Mouse (Mus musculus): Measurements from ENCODE around the gene Slc6a17. TPM values are rescaled to one million over a fixed set of nuclear protein-coding genes. Genes with fewer than 3 reads are reported as not detected.
A peak's percentile ranks its signal among the peaks of the same experiment; 100 is the strongest.

The Slc6a17 gene
- polyA plus RNA-seq, 1 experiment from 2014 or later = 4.1 TPM

DNA sequence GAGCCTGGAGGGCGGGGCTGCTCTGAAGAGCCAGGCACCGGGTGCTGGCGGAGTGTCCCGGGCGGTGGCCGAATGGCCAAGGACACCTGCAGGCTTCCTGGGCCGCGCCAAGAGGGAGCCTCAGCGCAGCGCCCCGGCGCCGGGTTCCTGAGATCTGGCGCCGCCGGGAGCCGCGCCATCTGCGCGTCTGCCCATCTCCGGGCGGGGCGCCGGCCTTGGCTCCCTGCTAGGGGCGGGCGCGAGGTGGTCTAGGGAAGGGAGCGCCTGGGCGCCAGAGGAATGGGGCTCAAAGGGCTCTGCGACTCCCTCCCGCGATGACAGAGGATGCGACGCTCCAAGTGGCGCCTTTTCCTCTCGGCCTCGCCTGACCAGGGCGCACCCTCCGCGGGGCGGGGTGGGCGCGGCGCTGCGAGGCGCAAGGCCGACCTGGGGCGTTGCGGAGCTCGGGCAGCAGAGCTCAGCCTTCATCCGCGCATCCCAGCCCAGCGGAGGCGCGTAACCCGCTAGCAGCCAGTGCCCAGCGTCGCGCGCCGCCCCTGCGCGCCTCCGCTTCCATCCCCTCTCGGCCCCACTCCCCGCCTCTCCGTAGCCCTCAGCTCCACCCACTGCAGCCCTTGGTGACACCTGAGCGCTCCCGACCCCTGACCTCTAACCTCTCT is 57.9 kb downstream of the Slc6a17 start:
- Histone ChIP-seq H3K4me3 (peak overlapping the region; percentile 60), H3K36me3 (no peaks in the 10 kb centered on the region), H3K27ac (replicated peaks) (no peak overlapping the region), H3K9me3 (no peaks in the 10 kb centered on the region), H3K4me2 (peak overlapping the region; percentile 94), H3K9ac (peak overlapping the region; percentile 70), H3K27me3 (replicated peaks) (peaks cover 100% of the 10 kb centered on the region), H3K4me1 (peaks cover 25% of the 10 kb centered on the region)
- WGBS = under 1% methylated on average over 45 of the region's 69 CpGs
- no peak for ATAC-seq (ENCODE audit: extremely low read depth, insufficient number of reproducible peaks, low FRiP score, low TSS enrichment)

GRCm38 (mm10) chr3:107459196-107459772 is 58.5 kb downstream of the Slc6a17 start, which contains the start of gene Kcnc4:
Gene Kcnc4 (minus strand): TSS chr3:107459552.
- Histone ChIP-seq H3K9me3 (no peaks in the 10 kb centered on the region), H3K4me2 (peak within 1 kb of the TSS; percentile 94), H3K4me3 (peak within 1 kb of the TSS; percentile 60), H3K4me1 (peaks cover 25% of the 10 kb centered on the region), H3K27ac (replicated peaks) (no peak within 1 kb of the TSS), H3K36me3 (no peaks in the 10 kb centered on the region), H3K9ac (peak within 1 kb of the TSS; percentile 70), H3K27me3 (replicated peaks) (peaks cover 100% of the 10 kb centered on the region)
- 0 out of 2 replicates have a peak, but pooled peaks have one; percentile 18 for ATAC-seq (ENCODE audit: extremely low read depth, insufficient number of reproducible peaks, low FRiP score, low TSS enrichment)
- WGBS = under 1% methylated on average over 66 of the region's 68 CpGs

DNA sequence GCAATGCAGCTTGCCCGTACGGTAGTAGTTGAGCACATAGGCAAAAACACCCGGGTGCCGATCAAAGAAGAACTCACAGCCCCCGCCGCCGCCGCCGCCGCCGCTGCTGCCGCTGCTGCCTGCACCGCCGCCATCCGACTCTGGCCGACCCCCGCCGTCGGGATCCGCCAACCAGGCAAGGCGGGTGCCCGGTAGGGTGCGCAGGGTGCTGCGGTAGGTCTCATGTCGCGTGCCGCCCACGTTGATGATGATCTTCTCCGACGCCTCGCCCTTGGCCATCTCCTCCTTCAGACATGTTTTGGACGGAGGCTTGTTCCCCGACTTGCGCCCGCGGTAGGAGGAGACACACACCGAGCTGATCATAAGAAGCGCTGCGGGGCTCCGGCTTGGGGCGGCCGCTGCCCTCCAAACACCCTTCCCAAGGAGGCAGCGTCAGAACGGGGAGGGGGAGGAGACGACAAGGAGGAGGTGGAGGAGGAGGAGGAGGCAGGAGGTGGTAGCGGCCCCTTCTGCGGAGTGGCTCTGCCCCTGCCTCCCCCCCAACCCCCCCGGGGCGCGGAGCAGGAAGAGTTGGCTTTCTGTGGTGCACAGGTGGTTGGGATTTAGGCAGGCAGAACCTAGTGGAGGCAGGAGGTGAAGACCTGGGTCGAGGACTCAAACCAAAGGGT is 59.2 kb downstream of the Slc6a17 start:
- Histone ChIP-seq H3K9ac (peak overlapping the region; percentile 70), H3K4me2 (peak overlapping the region; percentile 94), H3K27me3 (replicated peaks) (peaks cover 100% of the 10 kb centered on the region), H3K4me1 (peaks cover 25% of the 10 kb centered on the region), H3K4me3 (peak overlapping the region; percentile 60), H3K36me3 (no peaks in the 10 kb centered on the region), H3K9me3 (no peaks in the 10 kb centered on the region), H3K27ac (replicated peaks) (no peak overlapping the region)
- WGBS = under 1% methylated on average over 51 of the region's 51 CpGs
- ATAC-seq (ENCODE audit: extremely low read depth, insufficient number of reproducible peaks, low FRiP score, low TSS enrichment) = no peak

- no peaks in the 10 kb centered on the region for H3K36me3 ChIP-seq
- H3K4me3 ChIP-seq = peak overlapping the region; percentile 60
- 3% methylated on average over 23 of the region's 23 CpGs for WGBS
- peaks cover 25% of the 10 kb centered on the region for H3K4me1 ChIP-seq
- ATAC-seq (ENCODE audit: extremely low read depth, insufficient number of reproducible peaks, low FRiP score, low TSS enrichment) = no peak
- H3K27me3 ChIP-seq (replicated peaks) = peaks cover 100% of the 10 kb centered on the region
- H3K9ac ChIP-seq = 0 out of 2 replicates have a peak overlapping the region, but pooled peaks have one; percentile 70
- H3K27ac ChIP-seq (replicated peaks) = no peak overlapping the region
- H3K9me3 ChIP-seq = no peaks in the 10 kb centered on the region
- H3K4me2 ChIP-seq = peak overlapping the region; percentile 94
Observed at GRCm38 (mm10) chr3:107458104-107458503, 59.7 kb downstream of the Slc6a17 start.

DNA sequence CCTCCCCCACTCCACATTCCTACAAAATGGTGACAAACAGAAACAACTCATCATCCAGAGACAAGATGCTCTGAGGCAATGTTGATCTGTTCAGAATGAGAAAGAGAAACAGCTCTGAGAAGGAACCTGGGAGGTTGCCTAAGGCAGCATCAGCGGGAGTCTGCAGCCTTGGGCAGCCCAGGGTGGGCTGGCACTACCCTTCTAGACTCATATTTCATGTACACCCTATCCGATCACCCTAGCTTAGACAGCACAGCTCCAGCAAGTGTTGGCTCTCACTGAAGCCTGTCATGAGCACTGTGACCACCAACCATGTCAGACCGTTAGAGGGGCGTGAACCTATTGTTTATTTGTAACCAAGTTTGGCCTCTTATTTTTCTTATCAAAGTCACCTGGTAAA is 63.5 kb downstream of the Slc6a17 start:
- no peaks in the 10 kb centered on the region for H3K9me3 ChIP-seq
- H3K27ac ChIP-seq (replicated peaks) = no peak overlapping the region
- H3K4me2 ChIP-seq = no peak overlapping the region
- 72% methylated on average over 4 of the region's 4 CpGs for WGBS
- no peaks in the 10 kb centered on the region for H3K36me3 ChIP-seq
- peaks cover 13% of the 10 kb centered on the region for H3K4me1 ChIP-seq
- H3K4me3 ChIP-seq = no peak overlapping the region
- no peak overlapping the region for H3K9ac ChIP-seq
- ATAC-seq (ENCODE audit: extremely low read depth, insufficient number of reproducible peaks, low FRiP score, low TSS enrichment) = no peak
- H3K27me3 ChIP-seq (replicated peaks) = peaks cover 63% of the 10 kb centered on the region

GRCm38 (mm10) chr3:107446822-107447221 is 71.0 kb downstream of the Slc6a17 start:
- Histone ChIP-seq H3K9ac (no peak overlapping the region), H3K27ac (replicated peaks) (no peak overlapping the region), H3K4me2 (no peak overlapping the region), H3K4me3 (no peak overlapping the region), H3K27me3 (replicated peaks) (peaks cover 34% of the 10 kb centered on the region), H3K36me3 (no peaks in the 10 kb centered on the region), H3K9me3 (no peaks in the 10 kb centered on the region), H3K4me1 (peaks cover 7% of the 10 kb centered on the region)
- ATAC-seq (ENCODE audit: extremely low read depth, insufficient number of reproducible peaks, low FRiP score, low TSS enrichment) = no peak
- 24% methylated on average over 3 of the region's 3 CpGs for WGBS

DNA sequence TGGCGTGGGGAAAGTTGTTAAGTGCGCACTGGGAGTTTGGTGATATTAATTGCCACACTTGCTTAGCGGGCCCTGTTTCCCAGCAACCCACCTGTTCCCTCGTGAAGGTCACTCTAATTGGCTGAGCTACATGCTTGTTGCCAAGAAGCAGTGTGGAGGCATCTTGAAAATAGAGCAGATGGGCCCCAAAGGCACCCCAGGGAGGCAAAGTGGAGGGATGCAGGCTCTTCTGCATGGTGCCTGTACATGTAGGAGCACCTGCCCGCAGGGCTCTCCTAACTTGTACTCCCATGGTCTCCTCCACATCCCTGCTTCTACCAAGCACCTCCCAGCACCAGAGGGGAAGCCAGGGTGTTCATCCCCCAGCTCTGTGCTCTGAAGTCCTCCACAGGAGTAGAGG is 74.0 kb downstream of the Slc6a17 start:
- no peak overlapping the region for H3K9ac ChIP-seq
- no peak for ATAC-seq (ENCODE audit: extremely low read depth, insufficient number of reproducible peaks, low FRiP score, low TSS enrichment)
- H3K36me3 ChIP-seq = no peaks in the 10 kb centered on the region
- WGBS = 74% methylated on average over 5 of the region's 5 CpGs
- peaks cover 7% of the 10 kb centered on the region for H3K4me1 ChIP-seq
- no peak overlapping the region for H3K27ac ChIP-seq (replicated peaks)
- no peak overlapping the region for H3K4me3 ChIP-seq
- no peak overlapping the region for H3K4me2 ChIP-seq
- no peaks in the 10 kb centered on the region for H3K9me3 ChIP-seq
- H3K27me3 ChIP-seq (replicated peaks) = peaks cover 34% of the 10 kb centered on the region

DNA sequence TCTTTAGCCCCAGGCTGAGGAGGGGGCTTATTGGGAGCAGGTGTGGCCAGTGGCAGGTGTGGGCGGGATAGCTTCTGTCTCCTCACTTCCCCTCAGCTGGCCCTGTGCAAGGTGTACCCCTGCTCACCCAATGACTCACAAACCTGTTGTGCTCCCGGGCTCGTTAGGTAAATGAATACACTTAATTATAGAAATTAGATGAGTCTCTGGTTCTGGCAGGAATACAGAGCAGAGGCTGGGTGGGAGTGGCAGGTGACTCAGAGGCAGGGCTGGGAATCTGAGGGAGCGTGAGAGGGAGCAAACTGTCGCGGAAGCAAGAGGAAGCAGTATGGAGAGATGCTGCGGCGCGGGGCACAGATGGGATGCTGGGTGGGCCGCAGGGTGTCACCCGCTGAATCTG is 75.6 kb downstream of the Slc6a17 start:
- no peaks in the 10 kb centered on the region for H3K9me3 ChIP-seq
- H3K4me3 ChIP-seq = no peak overlapping the region
- H3K27me3 ChIP-seq (replicated peaks) = peaks cover 34% of the 10 kb centered on the region
- no peak overlapping the region for H3K27ac ChIP-seq (replicated peaks)
- WGBS = 77% methylated on average over 11 of the region's 11 CpGs
- no peak overlapping the region for H3K9ac ChIP-seq
- H3K4me1 ChIP-seq = peaks cover 7% of the 10 kb centered on the region
- ATAC-seq (ENCODE audit: extremely low read depth, insufficient number of reproducible peaks, low FRiP score, low TSS enrichment) = no peak
- H3K36me3 ChIP-seq = no peaks in the 10 kb centered on the region
- no peak overlapping the region for H3K4me2 ChIP-seq

GRCm38 (mm10) chr3:107441306-107441705 is 76.5 kb downstream of the Slc6a17 start:
- 62% methylated on average over 8 of the region's 8 CpGs for WGBS

DNA sequence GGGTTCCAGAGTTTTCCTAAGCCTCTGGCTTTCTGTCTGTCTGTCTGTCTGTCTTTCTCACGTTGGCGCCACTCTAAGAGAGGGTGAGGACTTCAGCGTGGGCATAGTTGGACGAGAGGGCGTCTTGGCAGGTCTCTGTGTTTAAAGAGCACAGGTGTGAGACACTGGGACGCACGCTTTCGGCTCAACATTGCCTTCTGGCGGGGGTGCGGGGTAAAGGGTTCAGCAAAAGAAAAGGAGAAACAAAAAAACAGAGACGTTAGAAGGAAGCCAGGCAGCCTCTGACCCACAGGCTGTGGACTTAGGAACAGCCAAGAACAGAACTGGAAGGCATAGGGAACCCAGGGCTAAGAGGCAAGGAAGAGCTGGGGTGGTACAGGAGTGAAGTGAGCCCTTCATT is 78.5 kb downstream of the Slc6a17 start:
- no peak overlapping the region for H3K27ac ChIP-seq (replicated peaks)
- H3K4me1 ChIP-seq = no peaks in the 10 kb centered on the region
- ATAC-seq (ENCODE audit: extremely low read depth, insufficient number of reproducible peaks, low FRiP score, low TSS enrichment) = no peak
- peaks cover 19% of the 10 kb centered on the region for H3K27me3 ChIP-seq (replicated peaks)
- H3K36me3 ChIP-seq = no peaks in the 10 kb centered on the region
- H3K9ac ChIP-seq = no peak overlapping the region
- H3K4me2 ChIP-seq = no peak overlapping the region
- WGBS = 77% methylated on average over 11 of the region's 11 CpGs
- no peaks in the 10 kb centered on the region for H3K9me3 ChIP-seq
- no peak overlapping the region for H3K4me3 ChIP-seq

More at GRCm38 (mm10) chr3:107441306-107441705, 76.5 kb downstream of the Slc6a17 start:
- Histone ChIP-seq H3K9ac (no peak overlapping the region), H3K4me1 (no peaks in the 10 kb centered on the region), H3K9me3 (no peaks in the 10 kb centered on the region), H3K27ac (replicated peaks) (no peak overlapping the region), H3K36me3 (no peaks in the 10 kb centered on the region), H3K4me3 (no peak overlapping the region), H3K27me3 (replicated peaks) (peaks cover 34% of the 10 kb centered on the region), H3K4me2 (no peak overlapping the region)
- ATAC-seq (ENCODE audit: extremely low read depth, insufficient number of reproducible peaks, low FRiP score, low TSS enrichment) = no peak

DNA sequence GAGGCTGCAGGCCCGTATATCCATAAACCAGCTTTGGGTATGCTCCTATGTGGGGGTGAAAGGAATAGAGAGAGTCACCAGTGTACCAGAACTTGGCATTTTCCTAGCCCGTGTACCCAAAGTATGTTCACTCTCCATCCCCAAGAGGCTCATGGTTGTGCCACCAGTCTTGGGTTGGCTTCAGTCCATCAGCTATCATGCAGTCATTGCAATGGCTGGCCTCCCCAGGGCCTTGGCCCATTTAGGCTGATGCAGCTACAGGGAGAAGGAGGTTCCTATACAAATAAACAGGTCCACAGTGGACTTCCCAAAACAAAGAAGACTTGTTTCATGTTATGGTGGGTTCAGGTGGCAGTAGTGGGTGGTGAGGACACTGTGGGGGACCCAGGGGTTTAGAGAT is 80.2 kb downstream of the Slc6a17 start:
- H3K4me3 ChIP-seq = no peak overlapping the region
- no peak overlapping the region for H3K4me2 ChIP-seq
- H3K36me3 ChIP-seq = no peaks in the 10 kb centered on the region
- H3K9me3 ChIP-seq = no peaks in the 10 kb centered on the region
- H3K27ac ChIP-seq (replicated peaks) = no peak overlapping the region
- 73% methylated on average over 2 of the region's 2 CpGs for WGBS
- no peak for ATAC-seq (ENCODE audit: extremely low read depth, insufficient number of reproducible peaks, low FRiP score, low TSS enrichment)
- no peaks in the 10 kb centered on the region for H3K4me1 ChIP-seq
- peaks cover 8% of the 10 kb centered on the region; the same call in 1 of the 2 replicates for H3K27me3 ChIP-seq (replicated peaks)
- no peak overlapping the region for H3K9ac ChIP-seq
